Mouse (Mus musculus): ENCODE results near the gene Styx.
"Not testable (repeated sequence)": the region's sequence is repeated elsewhere in the genome, so short reads cannot be mapped to it uniquely, and the experiment has no call there.

Styx gene

GRCm38 (mm10) chr14:45464036-45465035 is 113.4 kb downstream of the Styx start:
- DNase-seq (ENCODE audit: low spot score in 2 of 2) = no peak

GRCm38 (mm10) chr14:45466371-45466770 is 115.5 kb downstream of the Styx start:
- DNase-seq (ENCODE audit: low spot score in 2 of 2) = not testable (repeated sequence)

DNA sequence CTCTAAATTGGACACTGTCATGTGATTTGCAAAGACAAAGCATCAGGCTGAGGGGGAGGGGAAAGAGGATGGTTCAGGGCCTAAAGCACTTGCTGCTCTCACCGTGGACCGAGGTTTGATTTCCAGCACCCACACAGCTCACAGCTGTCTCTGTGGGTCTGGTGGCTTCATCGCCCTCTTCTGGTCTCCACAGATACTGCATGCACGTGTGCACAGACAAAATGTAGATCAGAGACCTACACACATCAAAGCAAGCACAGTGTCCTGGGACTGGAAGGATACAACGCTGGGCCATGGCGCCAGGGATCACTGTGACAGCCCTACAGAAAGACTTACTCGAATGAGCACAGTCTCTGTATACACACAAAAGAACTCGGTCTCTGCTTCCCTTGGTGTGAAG is 118.6 kb downstream of the Styx start:
- no peak for DNase-seq (ENCODE audit: low spot score in 2 of 2)

All from left cerebral cortex, adult 9 months (tissue).